Mouse (Mus musculus): ENCODE data around the gene Dcakd.

Gene Dcakd

GRCm38 (mm10) chr11:103028176-103028891 lies at the start of gene Dcakd, which contains the start of gene Nmt1:
Dcakd (minus strand) TSS chr11:103028333.
Nmt1 (plus strand) TSS chr11:103028190.
- peak; percentile 91 to 93 for DNase-seq (ENCODE audit: low read depth in 2 of 2, low spot score in 2 of 2)

GRCm38 (mm10) chr11:103076581-103076980 lies 48.4 kb upstream of the Dcakd start:
- DNase-seq (ENCODE audit: low read depth in 2 of 2, low spot score in 2 of 2) = no peak

GRCm38 (mm10) chr11:103076010-103076409 lies 47.9 kb upstream of the Dcakd start:
- no peak for DNase-seq (ENCODE audit: low read depth in 2 of 2, low spot score in 2 of 2)

- no peak for DNase-seq (ENCODE audit: low read depth in 2 of 2, low spot score in 2 of 2)
These were observed 46.7 kb upstream of the Dcakd start for GRCm38 (mm10) chr11:103074796-103075323.

- DNase-seq (ENCODE audit: low read depth in 2 of 2, low spot score in 2 of 2) = no peak
These were observed 46.1 kb upstream of the Dcakd start for GRCm38 (mm10) chr11:103074121-103074650.

- DNase-seq (ENCODE audit: low read depth in 2 of 2, low spot score in 2 of 2) = no peak
These were observed 45.5 kb upstream of the Dcakd start for GRCm38 (mm10) chr11:103073671-103074070.

- no peak for DNase-seq (ENCODE audit: low read depth in 2 of 2, low spot score in 2 of 2)
These were observed 42.3 kb upstream of the Dcakd start for GRCm38 (mm10) chr11:103070322-103070880.

- DNase-seq (ENCODE audit: low read depth in 2 of 2, low spot score in 2 of 2) = no peak
These were observed 41.6 kb upstream of the Dcakd start for GRCm38 (mm10) chr11:103069731-103070130.

- no peak for DNase-seq (ENCODE audit: low read depth in 2 of 2, low spot score in 2 of 2)
These were observed 40.8 kb upstream of the Dcakd start for GRCm38 (mm10) chr11:103068884-103069283.

- no peak for DNase-seq (ENCODE audit: low read depth in 2 of 2, low spot score in 2 of 2)
These were observed 40.1 kb upstream of the Dcakd start for GRCm38 (mm10) chr11:103068272-103068671.

GRCm38 (mm10) chr11:103067457-103068001 lies 39.4 kb upstream of the Dcakd start:
- no peak for DNase-seq (ENCODE audit: low read depth in 2 of 2, low spot score in 2 of 2)

GRCm38 (mm10) chr11:103067051-103067361 lies 38.9 kb upstream of the Dcakd start:
- no peak for DNase-seq (ENCODE audit: low read depth in 2 of 2, low spot score in 2 of 2)

- no peak for DNase-seq (ENCODE audit: low read depth in 2 of 2, low spot score in 2 of 2)
These were observed 38.3 kb upstream of the Dcakd start for GRCm38 (mm10) chr11:103066191-103067050.

- DNase-seq (ENCODE audit: low read depth in 2 of 2, low spot score in 2 of 2) = no peak
These were observed 30.5 kb upstream of the Dcakd start for GRCm38 (mm10) chr11:103058499-103059085.

GRCm38 (mm10) chr11:103056636-103057035 lies 28.5 kb upstream of the Dcakd start:
- no peak for DNase-seq (ENCODE audit: low read depth in 2 of 2, low spot score in 2 of 2)

GRCm38 (mm10) chr11:103054798-103055197 lies 26.7 kb upstream of the Dcakd start:
- peak; percentile 57 to 75 for DNase-seq (ENCODE audit: low read depth in 2 of 2, low spot score in 2 of 2)

GRCm38 (mm10) chr11:103053191-103054076 lies 25.3 kb upstream of the Dcakd start:
- DNase-seq (ENCODE audit: low read depth in 2 of 2, low spot score in 2 of 2) = no peak

GRCm38 (mm10) chr11:103052078-103052477 lies 23.9 kb upstream of the Dcakd start:
- DNase-seq (ENCODE audit: low read depth in 2 of 2, low spot score in 2 of 2) = no peak

- DNase-seq (ENCODE audit: low read depth in 2 of 2, low spot score in 2 of 2) = no peak
These were observed 23.1 kb upstream of the Dcakd start for GRCm38 (mm10) chr11:103051249-103051691.

GRCm38 (mm10) chr11:103050153-103050552 lies 22.0 kb upstream of the Dcakd start:
- no peak for DNase-seq (ENCODE audit: low read depth in 2 of 2, low spot score in 2 of 2)
